Mouse (Mus musculus) small intestine, adult 2 months (tissue): ENCODE data around the gene Abhd16a.

Experiments used
- CTCF ChIP-seq: fragments of 200-500 bp; IDR thresholded peaks from 2 replicates; pipeline ENCODE4 v1.5.1; 2012; ENCODE audit warnings: low read depth, mild to moderate bottlenecking, control low read depth, inconsistent platforms, low read length, moderate library complexity, mixed read lengths; ENCODE audit not compliant: insufficient replicate concordance, insufficient read length; ENCODE audit errors: extremely low read depth
- POLR2A ChIP-seq: fragments of 200-500 bp; IDR thresholded peaks from 2 replicates; pipeline ENCODE4 v1.6.1; 2012; ENCODE audit warnings: low read depth, mild to moderate bottlenecking, control low read depth, inconsistent platforms, low read length, moderate library complexity

DNA sequence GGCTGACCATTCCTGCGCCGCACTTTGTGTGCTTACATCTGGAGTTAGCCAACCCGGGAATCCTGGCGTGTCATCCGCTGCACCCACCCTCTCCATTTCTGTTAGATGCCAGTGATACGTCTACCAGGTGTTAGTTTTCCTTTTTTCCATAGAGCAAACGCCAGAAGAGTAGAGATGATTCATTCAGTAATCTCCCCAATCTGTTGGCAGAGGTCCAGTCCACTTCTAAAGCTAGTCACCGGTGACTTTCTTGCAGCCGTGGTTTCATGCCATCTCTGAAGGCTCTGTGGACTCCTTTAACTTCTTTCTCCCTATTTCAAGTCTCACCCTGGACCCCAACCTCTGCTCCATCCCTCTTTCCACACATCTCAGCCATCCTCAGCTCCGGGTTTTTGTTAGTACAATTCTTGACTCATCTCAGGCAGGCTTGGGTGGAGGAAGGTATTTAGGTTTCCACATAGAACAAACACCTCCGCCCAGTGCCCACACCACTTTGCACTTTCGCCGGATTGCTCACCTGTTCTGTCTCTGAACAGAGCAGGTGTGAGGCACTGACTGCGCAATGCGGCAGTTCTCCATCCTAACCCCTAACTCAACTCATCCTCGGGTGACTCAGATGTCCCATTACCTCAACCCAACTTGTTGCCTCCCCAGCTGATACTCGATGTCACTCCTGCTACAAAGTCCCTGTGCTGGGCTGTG is 20.7 kb upstream of the Abhd16a start:
- no peak for TF ChIP-seq POLR2A
- TF ChIP-seq CTCF: no peak
